30 mouse cellular contexts compared by ENCODE assay signal in genomic region chr5:147339560-147339959, GRCm38 (mm10). TPM values are rescaled to one million over a fixed set of nuclear protein-coding genes. Genes with fewer than 3 reads are reported as not detected.
DNase-seq lines count a peak whose midpoint lies in the region; ATAC-seq and TF ChIP-seq lines count a peak whose summit lies in the region.
"Had no signal": no experiment of that assay in that cellular context is flagged by ENCODE, and none has a peak within 500 bp of the region (broad histone marks: within the 10 kb centered on the region; RNA-seq: fewer than 3 reads in every experiment).

No protein-coding gene starts in this region.

- no peak for TF ChIP-seq CTCF in spleen, adult 2 months (IDR thresholded peaks at IDR 0.05; ENCODE audit: extremely low read depth, insufficient read depth, insufficient read length, insufficient replicate concordance)

- H3K9me3 ChIP-seq in forebrain, embryonic 11.5 days (ENCODE audit: control insufficient read depth, low read length): no peaks in the 10 kb centered on the region
- H3K9me3 ChIP-seq in forebrain, embryonic 15.5 days: no peaks in the 10 kb centered on the region
- H3K9me3 ChIP-seq: embryonic facial prominence, embryonic 10.5 days; forebrain, embryonic 12.5 days; lung, embryonic 15.5 days; megakaryocyte, embryonic 14.5 days; midbrain, embryonic 15.5 days had no signal

- peak; percentile 22 for DNase-seq in forebrain, embryonic 11.5 days (ENCODE audit: low spot score)
- peak; percentile 42 to 47 for DNase-seq in spleen, adult 2 months (ENCODE audit: low read depth in 1 of 2, low spot score in 2 of 2)
- no peak for DNase-seq in spleen, postnatal 14 days (ENCODE audit: low spot score in 2 of 2)
- DNase-seq in thymus, postnatal 25 days: peak; percentile 43
- DNase-seq in right cerebral cortex, postnatal 4 days: no peak
- no peak for DNase-seq in kidney, postnatal 25 days
- DNase-seq: cerebellum, adult 2 months; cerebellum, postnatal 36 days; heart, adult 2 months; heart, postnatal 36 days; left cerebral cortex, postnatal 4 days; liver had no signal

- 84% methylated on average over 11 of the region's 11 CpGs for WGBS in forebrain, embryonic 11.5 days
- WGBS in forebrain, embryonic 15.5 days: 86% methylated on average over 11 of the region's 11 CpGs
- 7% methylated on average over 11 of the region's 11 CpGs for WGBS in spleen, adult 2 months

- H3K4me2 ChIP-seq in forebrain, embryonic 11.5 days (ENCODE audit: low read depth, low read length, severe bottlenecking): no peak overlapping the region
- H3K4me2 ChIP-seq in forebrain, embryonic 15.5 days (replicated peaks): no peak overlapping the region
- H3K4me2 ChIP-seq: forebrain, embryonic 12.5 days; lung, embryonic 15.5 days; midbrain, embryonic 15.5 days had no signal

- H3K9ac ChIP-seq in forebrain, embryonic 11.5 days (ENCODE audit: low read length): no peak overlapping the region
- no peak overlapping the region for H3K9ac ChIP-seq in forebrain, embryonic 15.5 days (replicated peaks)
- H3K9ac ChIP-seq: forebrain, embryonic 12.5 days; lung, embryonic 15.5 days; midbrain, embryonic 15.5 days had no signal

- no peaks in the 10 kb centered on the region for H3K27me3 ChIP-seq in forebrain, embryonic 11.5 days (ENCODE audit: control insufficient read depth, insufficient read depth, low read length)
- no peaks in the 10 kb centered on the region for H3K27me3 ChIP-seq in forebrain, embryonic 15.5 days
- no peaks in the 10 kb centered on the region for H3K27me3 ChIP-seq in spleen, adult 2 months (ENCODE audit: control insufficient read depth, insufficient read depth, low read length)
- H3K27me3 ChIP-seq: forebrain, embryonic 12.5 days; lung, embryonic 15.5 days; midbrain, embryonic 15.5 days had no signal

- H3K27ac ChIP-seq in forebrain, embryonic 11.5 days (ENCODE audit: low read depth, low read length): no peak overlapping the region
- H3K27ac ChIP-seq in forebrain, embryonic 15.5 days (replicated peaks): no peak overlapping the region
- H3K27ac ChIP-seq in spleen, adult 2 months (ENCODE audit: insufficient read depth, low read length): peak overlapping the region; percentile 93
- H3K27ac ChIP-seq: embryonic facial prominence, embryonic 10.5 days; forebrain, embryonic 12.5 days; heart, adult 2 months; hindbrain, postnatal 0 days; kidney, postnatal 0 days; lung, embryonic 15.5 days; midbrain, embryonic 15.5 days; stomach, postnatal 0 days had no signal

- no peaks in the 10 kb centered on the region for H3K36me3 ChIP-seq in forebrain, embryonic 11.5 days (ENCODE audit: control insufficient read depth, insufficient read depth, low read length)
- H3K36me3 ChIP-seq in forebrain, embryonic 15.5 days: no peaks in the 10 kb centered on the region
- H3K36me3 ChIP-seq in spleen, adult 2 months (ENCODE audit: control insufficient read depth, insufficient read depth, low read length): no peaks in the 10 kb centered on the region
- H3K36me3 ChIP-seq: embryonic facial prominence, embryonic 10.5 days; forebrain, embryonic 12.5 days; lung, embryonic 15.5 days; midbrain, embryonic 15.5 days had no signal

- TF ChIP-seq POLR2A in spleen, adult 2 months (IDR thresholded peaks at IDR 0.05; ENCODE audit: low read depth, low read length): no peak

- H3K4me1 ChIP-seq in forebrain, embryonic 11.5 days (replicated peaks; ENCODE audit: control insufficient read depth, insufficient read depth, low read length): no peaks in the 10 kb centered on the region
- H3K4me1 ChIP-seq in forebrain, embryonic 15.5 days: no peaks in the 10 kb centered on the region
- peaks cover 24% of the 10 kb centered on the region for H3K4me1 ChIP-seq in spleen, adult 2 months (ENCODE audit: control insufficient read depth, insufficient read depth, insufficient read length)
- H3K4me1 ChIP-seq: lung, embryonic 15.5 days; midbrain, embryonic 15.5 days had no signal

- no peak for ATAC-seq in forebrain, embryonic 11.5 days (replicated peaks; ENCODE audit: low FRiP score)
- no peak for ATAC-seq in forebrain, embryonic 15.5 days (replicated peaks)
- ATAC-seq in megakaryocyte progenitor cell, adult 5-6 weeks (replicated peaks; ENCODE audit: poor library complexity): peak; percentile 81
- ATAC-seq: hindbrain, postnatal 0 days; intestine, postnatal 0 days; midbrain, embryonic 15.5 days had no signal

- no peak overlapping the region for H3K4me3 ChIP-seq in forebrain, embryonic 11.5 days (ENCODE audit: low read depth, low read length)
- no peak overlapping the region for H3K4me3 ChIP-seq in forebrain, embryonic 15.5 days
- peak overlapping the region; percentile 20; the same call in 1 of the 2 replicates for H3K4me3 ChIP-seq in spleen, adult 2 months (ENCODE audit: extremely low read depth, insufficient read depth, insufficient read length)
- H3K4me3 ChIP-seq: embryonic facial prominence, embryonic 10.5 days; forebrain, embryonic 12.5 days; heart, adult 2 months; lung, embryonic 15.5 days; megakaryocyte, embryonic 14.5 days; midbrain, embryonic 15.5 days had no signal

RNA-seq across cellular contexts. Expression of gene Urad, which starts 17.3 kb away (rescaled TPM):
- not detected in 2 replicates for polyA plus RNA-seq in forebrain, embryonic 11.5 days (2014; fragmentation: Nextera tagmentation; extraction: Ambion mirVana)
- polyA plus RNA-seq in forebrain, embryonic 15.5 days (2015; fragmentation: Nextera tagmentation; extraction: Ambion mirVana): not detected in 2 replicates
- not detected in 2 replicates for polyA plus RNA-seq in spleen, adult 2 months (2012; rRNA removed)
- total RNA-seq in megakaryocyte progenitor cell, adult 5-6 weeks (2015): not detected in 2 replicates
- not detected in 2 replicates for total RNA-seq in megakaryocyte progenitor cell, adult 5-6 weeks (2017)
- total RNA-seq: gastrocnemius, adult 8-10 months; heart, adult 2 months; heart, postnatal 36 days; hindbrain, postnatal 0 days; layer of hippocampus, adult 8-10 months; left cerebral cortex, adult 18-20 months; left cerebral cortex, postnatal 4 days had no signal
- polyA plus RNA-seq: cerebellum, adult 2 months; embryonic facial prominence, embryonic 10.5 days; forebrain, embryonic 12.5 days; frontal cortex, adult 2 months; heart, adult 2 months; heart, embryonic 14.5 days; hindbrain, postnatal 0 days; kidney, postnatal 0 days; lung, embryonic 15.5 days; midbrain, embryonic 15.5 days; stomach, postnatal 0 days; urinary bladder, adult 2 months had no signal

RNA-seq across cellular contexts. Expression of gene Cdx2, which starts 32.5 kb away (rescaled TPM):
- not detected in 2 replicates for polyA plus RNA-seq in forebrain, embryonic 11.5 days (2014; fragmentation: Nextera tagmentation; extraction: Ambion mirVana)
- polyA plus RNA-seq in forebrain, embryonic 15.5 days (2015; fragmentation: Nextera tagmentation; extraction: Ambion mirVana): not detected in 2 replicates
- not detected in 2 replicates for polyA plus RNA-seq in spleen, adult 2 months (2012; rRNA removed)
- total RNA-seq in megakaryocyte progenitor cell, adult 5-6 weeks (2015): not detected in 2 replicates
- not detected in 2 replicates for total RNA-seq in megakaryocyte progenitor cell, adult 5-6 weeks (2017)
- total RNA-seq: adrenal gland, postnatal 4 days; gastrocnemius, adult 8-10 months; heart, adult 2 months; heart, postnatal 36 days; hindbrain, postnatal 0 days; layer of hippocampus, adult 8-10 months; left cerebral cortex, adult 18-20 months; left cerebral cortex, postnatal 4 days had no signal
- polyA plus RNA-seq: cerebellum, adult 2 months; embryonic facial prominence, embryonic 10.5 days; forebrain, embryonic 12.5 days; heart, adult 2 months; heart, embryonic 14.5 days; hindbrain, postnatal 0 days; kidney, postnatal 0 days; lung, embryonic 15.5 days; midbrain, embryonic 15.5 days; urinary bladder, adult 2 months had no signal

Comparison
In these comparisons a context has a peak if more than half of its experiments do, and no peak if none do; other contexts are left out.
1. DNase-seq: peak in forebrain, embryonic 11.5 days (single experiment), spleen, adult 2 months (2 of 2) and thymus, postnatal 25 days (single experiment); none in spleen, postnatal 14 days (0 of 2), right cerebral cortex, postnatal 4 days (single experiment) and kidney, postnatal 25 days (0 of 2).